Mouse (Mus musculus) thymus, adult 2 months (tissue): ENCODE measurements at regions not wholly inside any gene's neighbourhood (a gene's known extent, or its start where the extent isn't known, plus 50 kb on each side); places are given as distances from the start of the nearest gene placed in this dataset.

Experiments
- DNase-seq: peaks from one replicate; pipeline ENCODE4 v3.0.0; 2021
- H3K27ac ChIP-seq: fragments of 200-500 bp; 2 replicates; pipeline ENCODE4 v1.5.1; 2012; ENCODE audit warnings: low read length, control low read depth; ENCODE audit not compliant: control insufficient read depth, insufficient read depth
- H3K27me3 ChIP-seq: fragments of 200-500 bp; 2 replicates; pipeline ENCODE4 v1.6.1; 2012; ENCODE audit warnings: mild to moderate bottlenecking, low read length, moderate library complexity, mixed read lengths; ENCODE audit not compliant: control insufficient read depth, insufficient read depth
- H3K36me3 ChIP-seq: fragments of 200-500 bp; 2 replicates; pipeline ENCODE4 v1.6.1; 2012; ENCODE audit warnings: mild to moderate bottlenecking, low read length, moderate library complexity; ENCODE audit not compliant: control insufficient read depth, insufficient read depth
- H3K4me1 ChIP-seq: fragments of 200-500 bp; replicated peaks from 2 replicates; pipeline ENCODE4 v1.6.1; 2012; ENCODE audit warnings: low read length; ENCODE audit not compliant: control insufficient read depth, insufficient read depth
- H3K4me3 ChIP-seq: fragments of 200-500 bp; 2 replicates; pipeline ENCODE4 v1.5.1; 2012; ENCODE audit warnings: mild to moderate bottlenecking, low read length, control low read depth, moderate library complexity; ENCODE audit not compliant: control insufficient read depth, insufficient read depth
- CTCF ChIP-seq: fragments of 200-500 bp; IDR thresholded peaks from 2 replicates; pipeline ENCODE4 v1.5.1; 2012; ENCODE audit warnings: mild to moderate bottlenecking, control low read depth, low read length, moderate library complexity, borderline replicate concordance; ENCODE audit not compliant: control insufficient read depth, poor library complexity, insufficient read depth; ENCODE audit errors: extremely low read depth
- POLR2A ChIP-seq: fragments of 200-500 bp; IDR thresholded peaks from 2 replicates; pipeline ENCODE4 v1.6.1; 2012; ENCODE audit warnings: mild to moderate bottlenecking, low read length, control low read depth, moderate library complexity; ENCODE audit not compliant: control insufficient read depth, poor library complexity, insufficient read depth; ENCODE audit errors: extremely low read depth
- WGBS: fragments of 180-500 bp; shearing (Covaris S2); methylation state at CpG from one replicate; pipeline ENCODE4 v1.1.7; 2018; 5-methylcytosine and 5-hydroxymethylcytosine counted together

- H3K27me3 ChIP-seq: no peaks in the 10 kb centered on the region
- WGBS: 96% methylated on average over 6 of the region's 6 CpGs
- H3K36me3 ChIP-seq: no peaks in the 10 kb centered on the region
- no peaks in the 10 kb centered on the region for H3K4me1 ChIP-seq
- H3K27ac ChIP-seq: no peak overlapping the region
- no peak for DNase-seq
- TF ChIP-seq POLR2A (no peak), CTCF (no peak)
- no peak overlapping the region for H3K4me3 ChIP-seq
These were observed 54.9 kb downstream of the Tas2r134 start for GRCm38 (mm10) chr2:51682177-51682576.

- H3K27me3 ChIP-seq: no peaks in the 10 kb centered on the region
- H3K4me1 ChIP-seq: no peaks in the 10 kb centered on the region
- no peak overlapping the region for H3K27ac ChIP-seq
- no peaks in the 10 kb centered on the region for H3K36me3 ChIP-seq
- WGBS: 96% methylated on average over 4 of the region's 4 CpGs
- no peak for DNase-seq
- no peak overlapping the region for H3K4me3 ChIP-seq
- no peak for TF ChIP-seq POLR2A
- TF ChIP-seq CTCF: no peak
These were observed 55.4 kb downstream of the Tas2r134 start for GRCm38 (mm10) chr2:51682745-51683144.

- no peaks in the 10 kb centered on the region for H3K36me3 ChIP-seq
- TF ChIP-seq POLR2A: no peak
- TF ChIP-seq CTCF: no peak
- H3K4me3 ChIP-seq: no peak overlapping the region
- WGBS: 82% methylated on average over 5 of the region's 5 CpGs
- no peaks in the 10 kb centered on the region for H3K27me3 ChIP-seq
- no peak for DNase-seq
- H3K27ac ChIP-seq: no peak overlapping the region
- H3K4me1 ChIP-seq: no peaks in the 10 kb centered on the region
These were observed 77.8 kb downstream of the Tas2r134 start for GRCm38 (mm10) chr2:51705110-51705509.

- TF ChIP-seq CTCF (no peak), POLR2A (no peak)
- Histone ChIP-seq H3K27me3 (no peaks in the 10 kb centered on the region), H3K36me3 (no peaks in the 10 kb centered on the region), H3K27ac (no peak overlapping the region), H3K4me1 (no peaks in the 10 kb centered on the region), H3K4me3 (no peak overlapping the region)
- WGBS: 94% methylated on average over 2 of the region's 2 CpGs
- no peak for DNase-seq
These were observed 81.4 kb downstream of the Tas2r134 start for GRCm38 (mm10) chr2:51708701-51709100.

GRCm38 (mm10) chr2:51712611-51713010 is 85.3 kb downstream of the Tas2r134 start:
- 98% methylated on average over 7 of the region's 7 CpGs for WGBS
- TF ChIP-seq POLR2A: no peak
- no peak for TF ChIP-seq CTCF
- H3K27me3 ChIP-seq: no peaks in the 10 kb centered on the region

GRCm38 (mm10) chr2:51730805-51731204 is 103.5 kb downstream of the Tas2r134 start:
- H3K36me3 ChIP-seq: no peaks in the 10 kb centered on the region
- H3K4me3 ChIP-seq: no peak overlapping the region
- H3K27me3 ChIP-seq: no peaks in the 10 kb centered on the region
- no peaks in the 10 kb centered on the region for H3K4me1 ChIP-seq
- TF ChIP-seq POLR2A: no peak
- TF ChIP-seq CTCF: no peak
- DNase-seq: no peak
- H3K27ac ChIP-seq: no peak overlapping the region
- 91% methylated on average over 3 of the region's 3 CpGs for WGBS

More at GRCm38 (mm10) chr2:51712611-51713010, 85.3 kb downstream of the Tas2r134 start:
- H3K4me1 ChIP-seq: no peaks in the 10 kb centered on the region
- no peaks in the 10 kb centered on the region for H3K36me3 ChIP-seq
- no peak overlapping the region for H3K27ac ChIP-seq
- no peak overlapping the region for H3K4me3 ChIP-seq
- no peak for DNase-seq

- Histone ChIP-seq H3K27me3 (no peaks in the 10 kb centered on the region), H3K27ac (no peak overlapping the region), H3K4me3 (no peak overlapping the region), H3K36me3 (no peaks in the 10 kb centered on the region), H3K4me1 (no peaks in the 10 kb centered on the region)
- 93% methylated on average over 4 of the region's 4 CpGs for WGBS
- TF ChIP-seq POLR2A (no peak), CTCF (no peak)
- no peak for DNase-seq
These were observed 104.4 kb downstream of the Tas2r134 start for GRCm38 (mm10) chr2:51731703-51732102.
